Mouse (Mus musculus) T-helper 17 cell (primary cell): ENCODE data around the gene Vmn1r41.

Experiments used
- in situ Hi-C, 2 experiments: fragments of 300-600 bp; cut with MboI, MseI; formaldehyde crosslinking; loops; 1 replicate in 1 of 2; 2 replicates in 1 of 2; pipeline ENCODE4 v1.15.1; 2025; ENCODE audit warnings: high pct_unique_total_duplicates in 2 of 2

Gene Vmn1r41

DNA sequence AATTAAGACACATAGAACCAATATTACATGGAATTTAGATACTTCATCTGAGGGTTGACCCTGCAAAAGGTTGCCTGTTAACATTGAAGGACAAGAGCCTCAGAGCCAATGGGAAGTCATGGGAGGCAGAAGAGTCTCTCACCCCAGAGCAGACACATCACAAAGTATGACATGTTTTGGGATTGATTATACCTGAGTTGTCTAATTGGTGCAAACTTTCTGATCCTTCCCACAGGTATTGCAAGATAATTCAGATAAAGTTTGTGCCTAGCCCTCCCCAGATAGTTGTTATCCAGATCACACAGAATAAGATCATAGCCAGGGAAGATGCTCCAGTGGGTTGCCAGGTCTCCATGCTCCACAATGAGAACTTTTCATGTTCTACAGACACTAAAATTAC lies at the start of gene Vmn1r41:
Vmn1r41 (plus strand) TSS at position 301 of the 400 bp plus-strand sequence.
- in situ Hi-C loops: no loop called here

DNA sequence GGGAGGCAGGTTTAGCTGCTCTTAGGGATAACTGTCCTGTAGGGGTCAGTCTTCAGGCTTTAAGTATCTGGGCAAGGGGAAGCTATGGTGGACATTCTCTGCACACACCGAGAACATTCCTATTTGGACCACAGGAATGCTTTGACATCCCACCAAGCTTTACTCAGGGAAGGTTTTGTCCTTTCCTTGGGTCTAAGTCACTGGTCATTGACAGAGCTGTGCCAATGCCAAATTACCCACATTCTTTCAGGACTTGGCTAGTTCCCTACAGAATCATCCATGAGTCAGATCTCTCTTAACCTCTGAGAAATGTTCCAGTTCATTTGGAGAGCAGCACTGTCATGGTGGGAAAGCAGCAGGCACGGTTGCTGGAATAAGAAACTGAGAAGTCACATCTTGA lies 33.9 kb upstream of the Vmn1r41 start:
- in situ Hi-C loops: no loop called here

DNA sequence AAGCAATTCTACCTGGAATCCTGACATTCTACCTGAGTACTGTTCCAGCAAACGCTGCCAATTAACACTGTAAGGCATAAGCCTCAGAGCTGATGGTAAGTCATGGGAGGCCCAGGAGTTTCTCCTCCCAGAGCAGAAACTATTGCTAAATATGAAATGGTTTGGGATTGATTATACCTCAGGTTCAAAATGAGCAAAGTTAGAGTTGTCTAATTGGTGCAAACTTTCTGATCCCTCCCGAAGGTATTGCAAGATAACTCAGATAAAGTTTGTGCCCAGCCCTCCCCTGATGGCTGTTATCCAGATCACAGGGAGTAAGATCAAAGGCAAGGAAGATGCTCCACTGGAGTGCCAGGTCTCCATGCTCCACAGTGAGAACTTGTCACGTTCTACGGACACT lies 33.3 kb upstream of the Vmn1r41 start, which contains the start of gene Vmn1r40:
Vmn1r40 (plus strand) TSS at position 301 of the 400 bp plus-strand sequence.
- in situ Hi-C loops: no loop called here

DNA sequence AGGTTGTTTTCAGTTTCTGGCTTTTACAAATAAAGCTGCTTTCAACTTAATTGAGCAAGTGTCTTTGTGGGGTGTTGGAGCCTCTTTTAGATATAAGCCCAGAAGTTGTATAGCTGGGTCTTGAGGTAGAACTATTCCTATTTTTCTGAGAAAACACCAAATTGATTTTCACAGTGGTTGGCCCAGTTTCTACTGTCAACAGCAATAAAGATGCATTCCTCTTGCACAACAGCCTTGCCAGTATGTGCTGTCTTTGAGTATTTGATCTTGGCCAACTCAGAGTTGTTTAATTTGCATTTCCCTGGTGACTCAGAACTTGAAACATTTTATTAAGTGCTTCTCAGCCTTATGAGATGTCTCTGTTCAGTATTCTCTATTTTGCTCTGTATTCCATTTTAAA lies 22.5 kb upstream of the Vmn1r41 start:
- in situ Hi-C loops: loop anchor here in 1 of 2 experiments (10.0 kb wide), 1 partner anchor 237 kb away; no protein-coding TSS in a partner anchor

GRCm38 (mm10) chr6:89742811-89743210 lies 2.2 kb downstream of the Vmn1r41 start:
- in situ Hi-C loops: no loop called here

GRCm38 (mm10) chr6:89790231-89790630 lies 49.7 kb downstream of the Vmn1r41 start:
- in situ Hi-C loops: no loop called here
